Mouse (Mus musculus) kidney, embryonic 14.5 days (tissue): ENCODE measurements around the gene Smyd1. TPM values are rescaled to one million over a fixed set of nuclear protein-coding genes. Genes with fewer than 3 reads are reported as not detected.

ENCODE experiments used
- microRNA-seq: library from miRNA; unstranded; fragments of <30 nt; microRNA quantifications from one replicate; pipeline ENCODE4, GENCODE M21; 2016
- polyA plus RNA-seq: library from polyadenylated mRNA; unstranded; fragments of >200 nt; fragmentation: Nextera tagmentation; extraction: Ambion mirVana; gene quantifications from 2 replicates; pipeline ENCODE4 v1.2.1, GENCODE M21; 2014

Gene Smyd1
- polyA plus RNA-seq, 1 experiment from 2014 or later = 0.19 TPM

Small RNA genes within 50 kb of the gene (microRNA-seq; reads per million reads assigned to microRNA genes)
- 20.8 reads per million, percentile 34 among the genes with 10 or more reads in this experiment for gene Mir8112

Other genes with a start within 250 kb of the Smyd1 start
- gene Thnsl2, start 177.8 kb downstream of the Smyd1 start, polyA plus RNA-seq = 21.4 and 25.7 TPM in 2 replicates
- gene Fabp1, start 122.4 kb downstream of the Smyd1 start, polyA plus RNA-seq = 0.43 TPM in 1 of 2 replicates, not detected in the other
- 52.2 and 53.3 TPM in 2 replicates for gene Krcc1, start 50.6 kb downstream of the Smyd1 start, polyA plus RNA-seq
- 0.13 TPM in 1 of 2 replicates, not detected in the other for gene Cd8b1, start 555 bp upstream of the Smyd1 start, polyA plus RNA-seq
- gene Cd8a, start 51.2 kb upstream of the Smyd1 start, polyA plus RNA-seq = not detected in 2 replicates
- 11.2 and 13.0 TPM in 2 replicates for gene Rmnd5a, start 118.4 kb upstream of the Smyd1 start, polyA plus RNA-seq
- gene Rnf103, start 171.7 kb upstream of the Smyd1 start, polyA plus RNA-seq = 14.8 and 20.1 TPM in 2 replicates
- 59.9 TPM in 2 replicates for gene Chmp3, start 221.6 kb upstream of the Smyd1 start, polyA plus RNA-seq